Mouse (Mus musculus) midbrain, embryonic 14.5 days (tissue): ENCODE measurements around the gene Bcor. TPM values are rescaled to one million over a fixed set of nuclear protein-coding genes. Genes with fewer than 3 reads are reported as not detected.
A peak's percentile ranks its signal among the peaks of the same experiment; 100 is the strongest.

Source experiments
- ATAC-seq: fragments of 200-750 bp; cut with Nextera tagmentation; 2 replicates; pipeline ENCODE4 v1.8.0; 2017; ENCODE audit warnings: moderate number of reproducible peaks, moderate library complexity; ENCODE audit not compliant: low FRiP score, low TSS enrichment
- DNase-seq: peaks from one replicate; pipeline ENCODE4 v3.0.0-alpha.2; 2015
- H3K27ac ChIP-seq: fragments of 300-500 bp; sonication (generic); replicated peaks from 2 replicates; pipeline ENCODE4 v1.5.1; 2014; ENCODE audit warnings: mild to moderate bottlenecking, low read depth, low read length, moderate library complexity
- H3K27me3 ChIP-seq: fragments of 300-500 bp; sonication (generic); 2 replicates; pipeline ENCODE4 v1.6.1; 2014; ENCODE audit warnings: low read length, control low read depth, mixed read lengths; ENCODE audit not compliant: control insufficient read depth, insufficient read depth
- H3K36me3 ChIP-seq: fragments of 300-500 bp; sonication (generic); 2 replicates; pipeline ENCODE4 v1.6.1; 2014; ENCODE audit warnings: low read length, control low read depth; ENCODE audit not compliant: control insufficient read depth, insufficient read depth
- H3K4me1 ChIP-seq: fragments of 300-500 bp; sonication (generic); 2 replicates; pipeline ENCODE4 v1.6.1; 2014; ENCODE audit warnings: mild to moderate bottlenecking, antibody characterized with exemption, low read length, control low read depth; ENCODE audit not compliant: control insufficient read depth, insufficient read depth
- H3K4me2 ChIP-seq: fragments of 300-500 bp; sonication (generic); 2 replicates; pipeline ENCODE4 v1.6.1; 2014; ENCODE audit warnings: mild to moderate bottlenecking, low read length, moderate library complexity
- H3K4me3 ChIP-seq: fragments of 300-500 bp; sonication (generic); replicated peaks from 2 replicates; pipeline ENCODE4 v1.5.1; 2014; ENCODE audit warnings: low read depth, low read length
- H3K9ac ChIP-seq: fragments of 300-500 bp; sonication (generic); replicated peaks from 2 replicates; pipeline ENCODE4 v1.6.1; 2014; ENCODE audit warnings: mild to moderate bottlenecking, low read length, moderate library complexity
- H3K9me3 ChIP-seq: fragments of 300-500 bp; sonication (generic); 2 replicates; pipeline ENCODE4 v1.6.1; 2016; ENCODE audit warnings: low read length, control low read depth, mixed read lengths; ENCODE audit not compliant: control insufficient read depth
- WGBS: fragments of 180-500 bp; shearing (Covaris S2); extraction: QIAGEN DNeasy Blood & Tissue Kit; methylation state at CpG from one replicate; pipeline ENCODE4 v1.1.7; 2014; 5-methylcytosine and 5-hydroxymethylcytosine counted together
- polyA plus RNA-seq: library from polyadenylated mRNA; unstranded; fragments of >200 nt; fragmentation: Nextera tagmentation; extraction: Ambion mirVana; gene quantifications from 2 replicates; pipeline ENCODE4 v1.2.1, GENCODE M21; 2014

Bcor gene
- polyA plus RNA-seq, 1 experiment from 2014 or later = 26.6 TPM

GRCm38 (mm10) chrX:12132541-12133177, 27.5 kb downstream of the Bcor start:
- no peak for ATAC-seq

DNA sequence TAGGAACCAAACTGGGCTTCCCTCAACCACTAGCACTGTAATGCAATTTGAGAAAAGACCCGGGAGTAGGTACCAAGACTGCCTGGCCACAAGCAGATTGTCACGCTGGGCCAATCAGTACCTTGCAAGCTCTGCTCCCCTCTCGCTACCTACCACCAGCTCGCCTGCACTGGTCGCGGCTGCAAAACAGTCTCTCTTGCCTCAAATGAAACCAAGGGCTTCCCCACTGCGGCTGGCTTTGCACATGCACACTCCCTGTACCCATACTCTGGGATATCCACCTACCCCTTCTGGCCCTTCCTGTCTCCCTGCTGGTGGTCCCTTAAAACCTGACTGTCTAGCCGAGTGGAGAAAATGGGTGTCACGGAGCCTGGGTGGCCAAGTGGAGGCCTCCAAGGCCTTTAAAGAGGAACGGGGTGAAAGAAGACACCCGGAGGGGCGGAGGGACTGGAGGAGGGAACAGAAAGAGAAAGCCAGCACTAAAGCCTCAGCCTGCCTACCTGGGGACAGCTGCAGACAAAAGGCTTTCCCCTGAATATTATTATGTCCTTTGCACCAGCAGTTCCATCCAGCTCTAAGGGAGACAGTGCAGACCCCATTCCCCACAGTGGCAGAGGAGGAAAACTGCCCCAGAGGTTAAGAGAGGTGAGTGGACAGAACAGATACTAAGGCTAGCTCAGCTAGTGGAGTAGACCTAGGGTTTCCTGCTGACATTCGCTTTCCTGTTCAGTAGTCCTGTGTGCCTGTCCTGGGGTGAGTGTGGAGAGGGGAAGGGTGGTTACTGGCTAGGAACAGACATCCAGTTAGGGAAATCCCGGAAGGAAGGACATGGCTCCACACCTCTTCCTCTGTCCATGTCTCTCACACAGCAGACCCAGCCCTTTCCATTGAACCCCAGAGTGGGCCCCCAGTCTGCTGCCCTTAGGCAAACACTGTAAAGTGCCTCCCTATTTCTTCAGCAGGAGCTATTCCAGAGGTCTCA, 30.0 kb downstream of the Bcor start:
- Histone ChIP-seq H3K9ac (no peak overlapping the region), H3K4me1 (peaks cover 12% of the 10 kb centered on the region; the same call in 1 of the 2 replicates), H3K36me3 (no peaks in the 10 kb centered on the region), H3K27ac (no peak overlapping the region), H3K4me3 (no peak overlapping the region), H3K4me2 (no peak overlapping the region), H3K27me3 (peaks cover 23% of the 10 kb centered on the region), H3K9me3 (no peaks in the 10 kb centered on the region)
- 21% methylated on average over 14 of the region's 14 CpGs for WGBS
- DNase-seq (no peak), ATAC-seq (no peak)

More at GRCm38 (mm10) chrX:12132541-12133177, 27.5 kb downstream of the Bcor start:
- Histone ChIP-seq H3K27me3 (peaks cover 23% of the 10 kb centered on the region), H3K9me3 (no peaks in the 10 kb centered on the region), H3K4me1 (peaks cover 12% of the 10 kb centered on the region; the same call in 1 of the 2 replicates), H3K36me3 (no peaks in the 10 kb centered on the region), H3K4me3 (no peak overlapping the region), H3K9ac (no peak overlapping the region), H3K27ac (no peak overlapping the region), H3K4me2 (peak overlapping the region; percentile 70; the same call in 1 of the 2 replicates)
- 38% methylated on average over 8 of the region's 8 CpGs for WGBS
- DNase-seq = no peak

- Histone ChIP-seq H3K4me1 (peaks cover 12% of the 10 kb centered on the region; the same call in 1 of the 2 replicates), H3K27me3 (peaks cover 19% of the 10 kb centered on the region), H3K36me3 (no peaks in the 10 kb centered on the region), H3K9me3 (no peaks in the 10 kb centered on the region), H3K27ac (no peak overlapping the region), H3K4me3 (no peak overlapping the region), H3K4me2 (peak overlapping the region; percentile 61), H3K9ac (no peak overlapping the region)
- WGBS = 5% methylated on average over 24 of the region's 24 CpGs
- ATAC-seq (0 out of 2 replicates have a peak, but pooled peaks have one; percentile 25), DNase-seq (peak; percentile 73)
Observed at GRCm38 (mm10) chrX:12129230-12129629, 30.9 kb downstream of the Bcor start.

GRCm38 (mm10) chrX:12128165-12129083, 31.7 kb downstream of the Bcor start:
- peaks cover 16% of the 10 kb centered on the region; the same call in 1 of the 2 replicates for H3K4me1 ChIP-seq
- peaks cover 19% of the 10 kb centered on the region for H3K27me3 ChIP-seq
- DNase-seq (peak; percentile 79), ATAC-seq (peak; percentile 61)
- peak overlapping the region; percentile 91 for H3K27ac ChIP-seq
- peak overlapping the region; percentile 77 for H3K9ac ChIP-seq
- H3K36me3 ChIP-seq = no peaks in the 10 kb centered on the region
- 3% methylated on average over 48 of the region's 72 CpGs for WGBS
- H3K9me3 ChIP-seq = no peaks in the 10 kb centered on the region
- H3K4me2 ChIP-seq = peak overlapping the region; percentile 61
- peak overlapping the region; percentile 53 for H3K4me3 ChIP-seq

- H3K4me3 ChIP-seq = peak overlapping the region; percentile 53
- DNase-seq = peak; percentile 69
- peaks cover 19% of the 10 kb centered on the region for H3K27me3 ChIP-seq
- 0 out of 2 replicates have a peak, but pooled peaks have one; percentile 6 for ATAC-seq
- peaks cover 18% of the 10 kb centered on the region for H3K4me1 ChIP-seq
- H3K9ac ChIP-seq = peak overlapping the region; percentile 77
- H3K36me3 ChIP-seq = no peaks in the 10 kb centered on the region
- no peaks in the 10 kb centered on the region for H3K9me3 ChIP-seq
- peak overlapping the region; percentile 61 for H3K4me2 ChIP-seq
- 2% methylated on average over 35 of the region's 37 CpGs for WGBS
- H3K27ac ChIP-seq = peak overlapping the region; percentile 91
Observed at GRCm38 (mm10) chrX:12127799-12128164, 32.4 kb downstream of the Bcor start.

GRCm38 (mm10) chrX:12127106-12127670, 33.0 kb downstream of the Bcor start:
- ATAC-seq (no peak), DNase-seq (no peak)
- no peaks in the 10 kb centered on the region for H3K9me3 ChIP-seq
- peaks cover 20% of the 10 kb centered on the region for H3K4me1 ChIP-seq
- peak overlapping the region; percentile 77 for H3K9ac ChIP-seq
- peaks cover 19% of the 10 kb centered on the region for H3K27me3 ChIP-seq
- H3K4me3 ChIP-seq = peak overlapping the region; percentile 53
- peak overlapping the region; percentile 91 for H3K27ac ChIP-seq
- 6% methylated on average over 24 of the region's 24 CpGs for WGBS
- no peaks in the 10 kb centered on the region for H3K36me3 ChIP-seq
- peak overlapping the region; percentile 61 for H3K4me2 ChIP-seq

DNA sequence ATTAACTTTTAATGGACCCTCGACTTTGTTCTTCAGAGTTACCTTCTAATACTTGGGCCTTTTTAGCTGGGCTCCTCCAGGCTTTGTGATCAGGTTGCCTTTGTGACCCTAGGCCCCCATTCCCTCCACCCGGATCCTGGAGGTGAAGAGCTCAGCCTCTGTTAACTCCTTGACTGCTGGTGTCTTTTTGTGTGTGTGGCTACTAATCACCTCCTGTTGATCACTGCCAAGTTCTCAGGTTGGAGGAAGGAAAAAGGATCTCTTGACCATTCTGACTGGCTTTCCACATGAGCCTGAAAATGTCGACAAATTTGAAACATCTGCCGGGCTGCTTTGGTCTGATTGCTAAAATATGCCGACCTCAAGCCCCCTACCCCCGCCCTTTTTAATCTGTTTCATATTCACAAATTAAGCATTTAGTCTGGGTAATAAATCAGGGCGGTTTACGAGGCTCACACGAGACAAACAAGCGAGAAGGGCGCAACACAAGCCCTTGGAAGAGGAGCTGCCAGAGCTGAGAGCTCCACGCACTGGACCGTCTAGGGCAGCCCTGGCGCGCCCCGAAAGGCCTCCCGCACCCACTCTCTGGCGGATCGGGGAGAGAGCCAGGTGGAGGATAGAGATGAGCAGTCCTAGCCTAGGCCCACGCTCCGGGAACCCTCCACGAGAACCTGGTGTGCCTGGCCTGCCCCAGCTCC, 33.6 kb downstream of the Bcor start:
- H3K27me3 ChIP-seq = peaks cover 19% of the 10 kb centered on the region
- H3K4me3 ChIP-seq = peak overlapping the region; percentile 53
- H3K27ac ChIP-seq = peak overlapping the region; percentile 91; the same call in 1 of the 2 replicates
- ATAC-seq (no peak), DNase-seq (no peak)
- H3K4me2 ChIP-seq = peak overlapping the region; percentile 61
- peaks cover 20% of the 10 kb centered on the region for H3K4me1 ChIP-seq
- 7% methylated on average over 22 of the region's 22 CpGs for WGBS
- H3K9ac ChIP-seq = peak overlapping the region; percentile 77
- H3K9me3 ChIP-seq = no peaks in the 10 kb centered on the region
- H3K36me3 ChIP-seq = no peaks in the 10 kb centered on the region
